Mouse (Mus musculus) cortical plate, adult 2 months (tissue): Measurements from ENCODE around the gene Galnt15.

Source experiments
- CTCF ChIP-seq: fragments of 200-500 bp; IDR thresholded peaks from 2 replicates; pipeline ENCODE4 v1.5.1; 2011; ENCODE audit warnings: mild to moderate bottlenecking, control low read depth, low read length; ENCODE audit not compliant: insufficient read depth; ENCODE audit errors: extremely low read depth
- POLR2A ChIP-seq: fragments of 200-500 bp; IDR thresholded peaks from 2 replicates; pipeline ENCODE4 v1.6.1; 2011; ENCODE audit warnings: mild to moderate bottlenecking, low read length, control low read depth; ENCODE audit not compliant: insufficient read depth; ENCODE audit errors: extremely low read depth

DNA sequence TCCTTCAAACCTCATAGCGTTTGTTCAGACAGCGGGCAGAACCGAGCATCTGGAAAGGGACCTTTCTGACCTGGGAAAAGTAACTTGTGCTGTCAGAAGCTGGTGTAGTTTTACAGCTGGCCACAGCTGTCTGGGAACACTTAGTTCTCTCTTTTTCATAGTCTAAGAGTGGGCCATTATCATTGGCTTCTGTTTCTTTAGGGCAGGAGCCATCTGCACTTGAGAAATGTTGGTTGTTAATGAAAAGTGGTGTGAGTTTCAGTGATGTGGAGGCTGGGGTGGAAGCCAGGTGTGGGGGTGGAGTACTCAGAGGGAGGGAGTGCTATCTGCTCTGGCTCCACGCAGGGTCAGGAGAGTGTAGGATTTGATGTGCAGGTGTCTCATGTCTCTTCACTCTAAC lies 62.3 kb downstream of the Galnt15 start:
- TF ChIP-seq CTCF: no peak
- no peak for TF ChIP-seq POLR2A
